Mouse (Mus musculus) spleen, adult 18-20 months (tissue): ENCODE results near the gene a.
A peak's percentile ranks its signal among the peaks of the same experiment; 100 is the strongest.

Source experiments
- DNase-seq, 2 experiments: peaks; one replicate each; pipeline ENCODE4 v3.0.0; 2022; ENCODE audit warnings: mixed read lengths in 2 of 2

Gene a

GRCm38 (mm10) chr2:154785284-154785683 is 5.9 kb upstream of the a start:
- DNase-seq: no peak

- DNase-seq: no peak
These were observed 5.0 kb upstream of the a start for GRCm38 (mm10) chr2:154786187-154786586.

- DNase-seq: no peak
These were observed 4.4 kb upstream of the a start for GRCm38 (mm10) chr2:154786776-154787175.

GRCm38 (mm10) chr2:154789381-154789780 is 1.8 kb upstream of the a start:
- no peak for DNase-seq

GRCm38 (mm10) chr2:154789977-154790655 is 1.1 kb upstream of the a start:
- DNase-seq: no peak

GRCm38 (mm10) chr2:154791661-154792642 is 750 bp downstream of the a start:
- peak; percentile 73 to 76 for DNase-seq

- DNase-seq: no peak
These were observed 12.2 kb downstream of the a start for GRCm38 (mm10) chr2:154803372-154803771.

GRCm38 (mm10) chr2:154803845-154804244 is 12.6 kb downstream of the a start:
- no peak for DNase-seq

GRCm38 (mm10) chr2:154807689-154808088 is 16.5 kb downstream of the a start:
- no peak for DNase-seq

GRCm38 (mm10) chr2:154809107-154809762 is 18.0 kb downstream of the a start:
- no peak for DNase-seq

- no peak for DNase-seq
These were observed 19.6 kb downstream of the a start for GRCm38 (mm10) chr2:154810821-154811220.

GRCm38 (mm10) chr2:154813426-154813825 is 22.2 kb downstream of the a start:
- no peak for DNase-seq

GRCm38 (mm10) chr2:154817089-154817488 is 25.9 kb downstream of the a start:
- DNase-seq: no peak

GRCm38 (mm10) chr2:154817788-154818187 is 26.6 kb downstream of the a start:
- DNase-seq: peak in 1 of 2 experiments; percentile 40

- DNase-seq: no peak
These were observed 27.4 kb downstream of the a start for GRCm38 (mm10) chr2:154818599-154818998.

- DNase-seq: no peak
These were observed 29.1 kb downstream of the a start for GRCm38 (mm10) chr2:154820346-154820745.

GRCm38 (mm10) chr2:154826054-154826538 is 34.9 kb downstream of the a start:
- DNase-seq: no peak

GRCm38 (mm10) chr2:154827521-154827920 is 36.3 kb downstream of the a start:
- no peak for DNase-seq

GRCm38 (mm10) chr2:154832471-154832870 is 41.3 kb downstream of the a start:
- no peak for DNase-seq

- no peak for DNase-seq
These were observed 43.1 kb downstream of the a start for GRCm38 (mm10) chr2:154834149-154834865.

GRCm38 (mm10) chr2:154836537-154836936 is 45.3 kb downstream of the a start:
- no peak for DNase-seq

- no peak for DNase-seq
These were observed 56.9 kb downstream of the a start for GRCm38 (mm10) chr2:154848086-154848485.
